Mouse (Mus musculus): Measurements from ENCODE around the gene Coa5.
A peak's percentile ranks its signal among the peaks of the same experiment; 100 is the strongest.

The Coa5 gene

GRCm38 (mm10) chr1:37430297-37430840 is 466 bp upstream of the Coa5 start:
- DNase-seq (ENCODE audit: low read depth in 2 of 2, low spot score in 2 of 2), result peak in 1 of 2 experiments; percentile 11

- DNase-seq (ENCODE audit: low read depth in 2 of 2, low spot score in 2 of 2), result no peak
These were observed 992 bp downstream of the Coa5 start for GRCm38 (mm10) chr1:37428911-37429310.

GRCm38 (mm10) chr1:37427144-37427875 is 2.6 kb downstream of the Coa5 start:
- no peak for DNase-seq (ENCODE audit: low read depth in 2 of 2, low spot score in 2 of 2)

GRCm38 (mm10) chr1:37419420-37419819 is 10.5 kb downstream of the Coa5 start:
- DNase-seq (ENCODE audit: low read depth in 2 of 2, low spot score in 2 of 2), result peak; percentile 84 to 90

GRCm38 (mm10) chr1:37415394-37415793 is 14.5 kb downstream of the Coa5 start:
- no peak for DNase-seq (ENCODE audit: low read depth in 2 of 2, low spot score in 2 of 2)

- no peak for DNase-seq (ENCODE audit: low read depth in 2 of 2, low spot score in 2 of 2)
These were observed 20.3 kb downstream of the Coa5 start for GRCm38 (mm10) chr1:37409647-37410046.

- DNase-seq (ENCODE audit: low read depth in 2 of 2, low spot score in 2 of 2), result no peak
These were observed 21.2 kb downstream of the Coa5 start for GRCm38 (mm10) chr1:37408678-37409077.

GRCm38 (mm10) chr1:37408059-37408458 is 21.8 kb downstream of the Coa5 start:
- DNase-seq (ENCODE audit: low read depth in 2 of 2, low spot score in 2 of 2), result no peak

GRCm38 (mm10) chr1:37407228-37407627 is 22.7 kb downstream of the Coa5 start:
- DNase-seq (ENCODE audit: low read depth in 2 of 2, low spot score in 2 of 2), result no peak

- no peak for DNase-seq (ENCODE audit: low read depth in 2 of 2, low spot score in 2 of 2)
These were observed 24.8 kb downstream of the Coa5 start for GRCm38 (mm10) chr1:37405137-37405536.

- peak; percentile 36 to 53 for DNase-seq (ENCODE audit: low read depth in 2 of 2, low spot score in 2 of 2)
These were observed 28.2 kb downstream of the Coa5 start for GRCm38 (mm10) chr1:37401687-37402086.

GRCm38 (mm10) chr1:37399734-37400133 is 30.2 kb downstream of the Coa5 start:
- no peak for DNase-seq (ENCODE audit: low read depth in 2 of 2, low spot score in 2 of 2)

- no peak for DNase-seq (ENCODE audit: low read depth in 2 of 2, low spot score in 2 of 2)
These were observed 30.9 kb downstream of the Coa5 start for GRCm38 (mm10) chr1:37398961-37399360.

- no peak for DNase-seq (ENCODE audit: low read depth in 2 of 2, low spot score in 2 of 2)
These were observed 33.4 kb downstream of the Coa5 start for GRCm38 (mm10) chr1:37396481-37396880.

- DNase-seq (ENCODE audit: low read depth in 2 of 2, low spot score in 2 of 2), result no peak
These were observed 36.7 kb downstream of the Coa5 start for GRCm38 (mm10) chr1:37393174-37393573.

- no peak for DNase-seq (ENCODE audit: low read depth in 2 of 2, low spot score in 2 of 2)
These were observed 43.4 kb downstream of the Coa5 start for GRCm38 (mm10) chr1:37386448-37386971.

GRCm38 (mm10) chr1:37384304-37384703 is 45.6 kb downstream of the Coa5 start:
- no peak for DNase-seq (ENCODE audit: low read depth in 2 of 2, low spot score in 2 of 2)

GRCm38 (mm10) chr1:37380913-37381312 is 49.0 kb downstream of the Coa5 start:
- no peak for DNase-seq (ENCODE audit: low read depth in 2 of 2, low spot score in 2 of 2)

GRCm38 (mm10) chr1:37379536-37379935 is 50.4 kb downstream of the Coa5 start:
- DNase-seq (ENCODE audit: low read depth in 2 of 2, low spot score in 2 of 2), result no peak

- DNase-seq (ENCODE audit: low read depth in 2 of 2, low spot score in 2 of 2), result no peak
These were observed 51.8 kb downstream of the Coa5 start for GRCm38 (mm10) chr1:37378095-37378494.

- no peak for DNase-seq (ENCODE audit: low read depth in 2 of 2, low spot score in 2 of 2)
These were observed 53.2 kb downstream of the Coa5 start for GRCm38 (mm10) chr1:37376751-37377150.

- DNase-seq (ENCODE audit: low read depth in 2 of 2, low spot score in 2 of 2), result no peak
These were observed 53.7 kb downstream of the Coa5 start for GRCm38 (mm10) chr1:37376177-37376576.
